ENCODE assay signal across 23 mouse cellular contexts in the genomic region with DNA sequence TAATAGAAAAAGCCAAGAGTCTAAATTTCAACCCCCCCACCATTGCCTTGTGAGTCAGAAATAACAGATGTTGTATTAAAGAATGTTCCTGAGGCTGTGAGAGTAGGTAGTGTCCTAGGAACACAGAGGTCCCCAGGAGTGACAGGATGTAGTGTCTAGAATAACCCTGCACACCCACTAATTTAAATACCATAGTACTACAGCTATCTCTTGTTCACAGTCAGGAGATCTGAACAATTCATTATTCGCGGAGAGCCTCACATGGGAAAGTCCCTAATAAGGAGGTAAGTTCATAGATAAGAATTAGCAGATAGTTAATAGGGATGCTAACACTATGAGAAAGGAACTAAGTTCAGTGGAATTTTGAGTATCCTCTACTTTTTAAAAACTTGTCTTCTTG. TPM values are rescaled to one million over a fixed set of nuclear protein-coding genes. Genes with fewer than 3 reads are reported as not detected.
"Had no signal": no experiment of that assay in that cellular context is flagged by ENCODE, and none has a peak within 500 bp of the region (broad histone marks: within the 10 kb centered on the region; RNA-seq: fewer than 3 reads in every experiment).

No protein-coding gene starts in this region.

- H3K4me3 ChIP-seq: lung, embryonic 15.5 days; megakaryocyte, embryonic 14.5 days; midbrain, embryonic 10.5 days; midbrain, embryonic 12.5 days; myocyte; neural tube, embryonic 13.5 days; neural tube, embryonic 15.5 days had no signal

- H3K36me3 ChIP-seq: lung, embryonic 15.5 days; midbrain, embryonic 10.5 days; midbrain, embryonic 12.5 days; neural tube, embryonic 13.5 days; neural tube, embryonic 15.5 days had no signal

- H3K27ac ChIP-seq: lung, embryonic 15.5 days; macrophage; midbrain, embryonic 10.5 days; midbrain, embryonic 12.5 days; neural tube, embryonic 13.5 days; neural tube, embryonic 15.5 days had no signal

- H3K9me3 ChIP-seq: lung, embryonic 15.5 days; megakaryocyte, embryonic 14.5 days; midbrain, embryonic 10.5 days; midbrain, embryonic 12.5 days; neural tube, embryonic 13.5 days; neural tube, embryonic 15.5 days had no signal

- H3K4me1 ChIP-seq: lung, embryonic 15.5 days; megakaryocyte, embryonic 14.5 days; midbrain, embryonic 10.5 days; midbrain, embryonic 12.5 days; neural tube, embryonic 13.5 days; neural tube, embryonic 15.5 days had no signal

- DNase-seq: lung, adult 2 months; lung, postnatal 14 days; lung, postnatal 36 days; midbrain, embryonic 14.5 days; retina, postnatal 1 day; right cerebral cortex, adult 18-20 months; right cerebral cortex, postnatal 25 days; right cerebral cortex, postnatal 4 days; spleen, adult 18-20 months; thymus, adult 18-20 months; thymus, postnatal 14 days; thymus, postnatal 36 days had no signal

- ATAC-seq: lung, postnatal 0 days; midbrain, embryonic 16.5 days had no signal

- H3K4me2 ChIP-seq: lung, embryonic 15.5 days; midbrain, embryonic 12.5 days; neural tube, embryonic 13.5 days; neural tube, embryonic 15.5 days had no signal

- H3K9ac ChIP-seq: lung, embryonic 15.5 days; midbrain, embryonic 12.5 days; neural tube, embryonic 13.5 days; neural tube, embryonic 15.5 days had no signal

- H3K27me3 ChIP-seq: lung, embryonic 15.5 days; megakaryocyte, embryonic 14.5 days; midbrain, embryonic 12.5 days; neural tube, embryonic 13.5 days; neural tube, embryonic 15.5 days had no signal

RNA-seq across cellular contexts. Expression of gene Rgs13, which starts 10.9 kb away (rescaled TPM):
- total RNA-seq: megakaryocyte progenitor cell, adult 5-6 weeks had no signal
- polyA plus RNA-seq: lung, adult 2 months; lung, postnatal 0 days; macrophage; myocyte had no signal
